Mouse (Mus musculus): ENCODE results near the gene Epb41l3.

The Epb41l3 gene

GRCm38 (mm10) chr17:69181560-69182316 lies 106.3 kb downstream of the Epb41l3 start:
- in situ Hi-C loops (cut with MboI, MseI), result no loop called here

GRCm38 (mm10) chr17:69187794-69188193 lies 112.3 kb downstream of the Epb41l3 start:
- in situ Hi-C loops (cut with MboI, MseI), result no loop called here

DNA sequence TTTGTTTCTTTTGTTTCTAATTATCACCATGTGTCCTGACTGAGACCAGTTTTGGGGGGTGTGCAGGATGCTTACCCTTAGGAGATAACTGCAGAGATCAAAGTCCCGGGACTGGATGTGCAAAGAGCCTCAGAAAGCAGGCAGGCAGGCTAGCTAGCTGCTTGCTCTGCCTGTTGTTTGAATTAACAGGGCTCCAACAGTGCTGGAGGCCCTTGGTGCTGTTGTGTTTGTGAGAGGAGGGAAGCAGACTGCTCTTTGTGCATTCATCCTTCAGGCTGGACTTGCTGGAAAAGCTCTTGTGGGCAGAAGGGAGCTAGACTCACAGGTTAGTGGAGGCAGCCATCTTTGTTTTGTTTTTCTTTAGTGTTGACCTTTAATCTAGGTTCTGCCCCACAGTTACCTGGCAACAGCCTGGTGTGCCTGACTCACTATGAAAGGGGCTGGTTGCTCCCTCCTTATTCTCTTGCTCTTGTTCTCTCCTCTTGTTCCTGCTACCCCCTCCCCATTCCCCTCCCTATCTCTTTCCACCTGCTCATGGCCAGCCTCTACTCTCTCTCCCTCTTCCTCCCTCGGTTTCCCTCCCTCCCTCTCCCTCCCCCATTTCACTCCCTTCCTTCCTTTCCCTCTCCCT lies 117.5 kb downstream of the Epb41l3 start:
- in situ Hi-C loops (cut with MboI, MseI), result no loop called here

- in situ Hi-C loops (cut with MboI, MseI), result no loop called here
Measured at GRCm38 (mm10) chr17:69194599-69194998, 119.1 kb downstream of the Epb41l3 start.

DNA sequence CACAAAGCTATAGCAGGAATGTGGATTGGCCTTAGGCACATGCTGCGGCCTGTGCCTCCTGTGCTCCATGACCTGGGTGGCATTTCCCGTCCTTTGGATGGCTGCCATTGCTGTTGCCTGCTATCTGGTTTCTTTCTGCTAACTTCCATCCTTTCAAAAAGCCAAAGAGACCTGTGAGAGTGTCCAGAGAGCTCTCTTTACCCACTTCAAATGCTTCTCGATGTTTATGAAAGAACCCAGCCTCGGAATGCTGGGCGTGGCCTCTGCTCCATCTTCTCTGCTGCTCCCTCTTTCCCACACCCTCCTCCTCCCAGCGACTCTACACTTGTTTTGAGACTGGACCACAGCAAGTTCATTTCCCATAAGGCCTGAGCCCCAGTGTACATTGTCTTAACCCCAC lies 120.3 kb downstream of the Epb41l3 start:
- in situ Hi-C loops (cut with MboI, MseI), result no loop called here

DNA sequence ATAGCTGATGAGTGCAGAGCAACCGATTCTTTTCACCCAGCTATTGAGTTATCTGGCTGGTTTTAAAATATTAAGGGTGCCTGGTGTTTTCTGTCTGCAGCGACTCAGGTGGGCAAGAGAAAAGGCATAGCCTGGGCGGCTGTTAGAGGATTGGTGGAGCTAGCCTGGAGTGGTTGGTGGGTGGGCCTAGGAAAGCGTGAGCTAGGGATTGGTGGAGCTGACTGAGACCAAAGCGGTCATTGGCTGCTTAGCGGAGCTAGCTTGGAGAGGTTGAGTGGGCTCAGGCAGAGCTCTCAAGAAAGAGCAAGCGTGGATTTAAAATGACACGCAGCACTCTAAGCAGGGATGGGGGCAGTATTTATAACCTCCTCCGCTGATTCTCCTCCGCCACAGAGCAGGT lies 121.2 kb downstream of the Epb41l3 start:
- in situ Hi-C loops (cut with MboI, MseI), result no loop called here

- in situ Hi-C loops (cut with MboI, MseI), result no loop called here
Measured at GRCm38 (mm10) chr17:69198805-69199204, 123.3 kb downstream of the Epb41l3 start.

- in situ Hi-C loops (cut with MboI, MseI), result no loop called here
Measured at GRCm38 (mm10) chr17:69199827-69200226, 124.3 kb downstream of the Epb41l3 start.

GRCm38 (mm10) chr17:69200936-69201335 lies 125.5 kb downstream of the Epb41l3 start:
- in situ Hi-C loops (cut with MboI, MseI), result no loop called here

GRCm38 (mm10) chr17:69205282-69205999 lies 130.0 kb downstream of the Epb41l3 start:
- in situ Hi-C loops (cut with MboI, MseI), result no loop called here

GRCm38 (mm10) chr17:69207562-69208312 lies 132.3 kb downstream of the Epb41l3 start:
- in situ Hi-C loops (cut with MboI, MseI), result no loop called here

DNA sequence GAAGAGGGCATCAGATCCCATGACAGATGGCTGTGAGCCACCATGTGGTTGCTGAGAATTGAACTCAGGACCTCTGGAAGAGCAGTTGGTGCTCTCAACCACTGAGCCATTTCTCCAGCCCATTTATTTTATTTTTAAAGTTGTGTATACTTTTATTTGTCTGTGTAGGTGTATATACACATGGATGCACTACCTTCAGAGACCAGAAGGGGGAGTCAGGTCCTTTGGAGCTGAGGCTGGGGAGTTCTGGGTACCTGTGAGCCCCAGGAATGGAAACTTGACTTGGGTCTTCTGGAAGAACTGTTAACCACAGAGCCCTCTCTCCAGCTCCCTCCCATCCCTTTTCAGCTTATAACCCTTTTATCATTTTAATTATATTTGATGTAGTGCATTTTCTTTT lies 135.6 kb downstream of the Epb41l3 start:
- in situ Hi-C loops (cut with MboI, MseI), result no loop called here

GRCm38 (mm10) chr17:69216120-69216519 lies 140.6 kb downstream of the Epb41l3 start:
- in situ Hi-C loops (cut with MboI, MseI), result no loop called here

GRCm38 (mm10) chr17:69220849-69221248 lies 145.4 kb downstream of the Epb41l3 start:
- in situ Hi-C loops (cut with MboI, MseI), result no loop called here

- in situ Hi-C loops (cut with MboI, MseI), result no loop called here
Measured at GRCm38 (mm10) chr17:69221377-69221776, 145.9 kb downstream of the Epb41l3 start.

GRCm38 (mm10) chr17:69221966-69222692 lies 146.6 kb downstream of the Epb41l3 start:
- in situ Hi-C loops (cut with MboI, MseI), result no loop called here

- in situ Hi-C loops (cut with MboI, MseI), result no loop called here
Measured at GRCm38 (mm10) chr17:69225996-69226395, 150.5 kb downstream of the Epb41l3 start.

DNA sequence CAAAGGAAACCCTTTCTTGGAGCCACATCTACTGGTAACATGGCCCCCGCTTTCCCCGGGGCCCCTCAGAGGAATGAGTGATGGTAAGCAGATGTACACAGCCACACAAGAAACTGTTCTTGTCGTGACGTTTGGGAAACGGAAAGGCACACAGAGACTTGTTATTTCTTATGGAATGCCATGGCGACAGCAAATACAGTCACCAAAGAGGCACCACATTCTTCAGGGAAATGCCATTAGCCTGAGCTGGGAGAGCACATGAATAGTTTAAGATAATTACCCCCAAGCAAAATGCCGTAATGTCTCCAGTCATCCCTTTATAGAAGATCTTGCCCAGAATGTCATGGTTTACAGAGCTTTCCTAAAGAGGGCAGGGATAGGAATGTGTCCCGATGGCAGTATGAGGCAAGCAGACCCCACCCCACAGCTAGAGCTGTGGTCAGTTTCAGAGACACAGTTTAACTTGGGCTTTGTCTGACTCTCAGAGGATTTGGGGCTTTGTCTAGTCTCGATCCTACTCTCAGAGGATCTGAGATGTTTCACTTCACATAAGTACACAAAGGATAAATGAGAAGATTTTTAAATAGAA lies 152.0 kb downstream of the Epb41l3 start:
- in situ Hi-C loops (cut with MboI, MseI), result no loop called here

- in situ Hi-C loops (cut with MboI, MseI), result no loop called here
Measured at GRCm38 (mm10) chr17:69229451-69229850, 154.0 kb downstream of the Epb41l3 start.

DNA sequence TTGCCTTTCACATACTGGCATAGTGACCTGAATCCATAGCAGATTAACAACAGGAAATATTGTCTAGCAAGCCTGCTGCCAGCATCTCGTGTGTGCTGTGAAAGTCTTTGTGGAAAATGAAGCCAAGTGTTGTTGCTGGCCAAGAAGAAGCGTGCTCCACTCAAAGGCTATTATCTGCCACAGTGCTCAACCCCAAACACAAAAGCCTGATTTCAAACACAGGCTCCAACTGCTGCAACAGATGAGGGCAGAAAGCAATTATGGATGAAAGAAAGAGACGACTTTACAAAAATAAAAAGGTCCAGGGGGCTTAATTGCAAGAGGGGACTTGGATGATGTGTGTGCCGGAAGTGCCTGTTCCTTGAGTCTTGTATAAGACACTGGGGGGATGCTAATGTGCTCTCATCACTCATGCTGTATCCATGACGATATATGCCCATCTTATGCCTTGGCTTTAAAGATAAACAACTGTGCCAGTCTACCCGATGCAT lies 154.7 kb downstream of the Epb41l3 start:
- in situ Hi-C loops (cut with MboI, MseI), result no loop called here

- in situ Hi-C loops (cut with MboI, MseI), result no loop called here
Measured at GRCm38 (mm10) chr17:69231360-69231759, 155.9 kb downstream of the Epb41l3 start.

Data from T-helper 2 cell (primary cell).